Mouse (Mus musculus) mature B cell (primary cell): ENCODE data around the gene Gm28171.
"Not testable (repeated sequence)": the region's sequence is repeated elsewhere in the genome, so short reads cannot be mapped to it uniquely, and the experiment has no call there.

Experiments
- in situ Hi-C: fragments of 300-500 bp; cut with MboI; formaldehyde crosslinking; loops from 2 replicates; pipeline ENCODE4 v1.14.3; 2019

The Gm28171 gene

DNA sequence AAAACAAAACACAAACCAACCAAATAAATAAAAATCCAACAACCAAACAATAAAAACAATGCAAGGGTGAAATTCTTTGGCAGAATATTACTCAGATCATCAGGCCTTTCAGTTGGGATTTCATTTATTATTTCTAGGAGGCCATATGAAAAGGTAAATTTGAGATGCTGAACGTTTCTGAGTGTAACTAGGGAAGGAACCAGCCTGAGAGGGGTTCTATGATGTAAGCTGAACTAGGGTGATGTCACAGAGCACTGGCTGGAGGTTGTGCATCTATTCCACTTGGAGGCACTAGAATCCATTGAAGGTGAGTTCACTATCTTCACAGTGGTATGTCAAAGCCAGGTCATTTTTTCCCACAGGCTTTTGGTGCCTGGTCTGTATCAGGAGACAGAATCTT lies at the start of gene Gm28171:
Gene Gm28171 (plus strand): TSS at position 301 of the 400 bp plus-strand sequence.
- in situ Hi-C loops: not testable (repeated sequence)
